Mouse (Mus musculus): ENCODE results near the gene Ltbp3.
A peak's percentile ranks its signal among the peaks of the same experiment; 100 is the strongest.

The Ltbp3 gene

GRCm38 (mm10) chr19:5723934-5724548 lies 16.7 kb upstream of the Ltbp3 start:
- DNase-seq (ENCODE audit: low spot score in 2 of 2): no peak

GRCm38 (mm10) chr19:5724549-5724941 lies 16.2 kb upstream of the Ltbp3 start:
- no peak for DNase-seq (ENCODE audit: low spot score in 2 of 2)

- DNase-seq (ENCODE audit: low spot score in 2 of 2): no peak
These were observed 15.5 kb upstream of the Ltbp3 start for GRCm38 (mm10) chr19:5725029-5725707.

GRCm38 (mm10) chr19:5725767-5726515 lies 14.8 kb upstream of the Ltbp3 start, which contains the start of gene Ehbp1l1:
Gene Ehbp1l1 (minus strand): TSS chr19:5726317.
- DNase-seq (ENCODE audit: low spot score in 2 of 2): no peak

GRCm38 (mm10) chr19:5726961-5727578 lies 13.6 kb upstream of the Ltbp3 start:
- DNase-seq (ENCODE audit: low spot score in 2 of 2): no peak

- peak; percentile 87 to 89 for DNase-seq (ENCODE audit: low spot score in 2 of 2)
These were observed 13.0 kb upstream of the Ltbp3 start for GRCm38 (mm10) chr19:5727701-5728100.

GRCm38 (mm10) chr19:5728631-5729443 lies 11.9 kb upstream of the Ltbp3 start:
- DNase-seq (ENCODE audit: low spot score in 2 of 2): peak; percentile 53 to 61

- DNase-seq (ENCODE audit: low spot score in 2 of 2): peak; percentile 78 to 79
These were observed 11.3 kb upstream of the Ltbp3 start, which contains the start of gene Fam89b for GRCm38 (mm10) chr19:5729444-5729815. Gene Fam89b (minus strand): TSS chr19:5729653.

GRCm38 (mm10) chr19:5730314-5731186 lies 10.2 kb upstream of the Ltbp3 start:
- DNase-seq (ENCODE audit: low spot score in 2 of 2): no peak

GRCm38 (mm10) chr19:5731264-5731978 lies 9.3 kb upstream of the Ltbp3 start:
- DNase-seq (ENCODE audit: low spot score in 2 of 2): peak; percentile 91 to 95

- no peak for DNase-seq (ENCODE audit: low spot score in 2 of 2)
These were observed 6.4 kb upstream of the Ltbp3 start for GRCm38 (mm10) chr19:5734325-5734724.

GRCm38 (mm10) chr19:5739446-5739845 lies 1.3 kb upstream of the Ltbp3 start:
- no peak for DNase-seq (ENCODE audit: low spot score in 2 of 2)

GRCm38 (mm10) chr19:5741641-5742240 lies 1.0 kb downstream of the Ltbp3 start:
- DNase-seq (ENCODE audit: low spot score in 2 of 2): peak; percentile 68 to 71

- no peak for DNase-seq (ENCODE audit: low spot score in 2 of 2)
These were observed 1.5 kb downstream of the Ltbp3 start for GRCm38 (mm10) chr19:5742241-5742641.

- no peak for DNase-seq (ENCODE audit: low spot score in 2 of 2)
These were observed 2.9 kb downstream of the Ltbp3 start for GRCm38 (mm10) chr19:5743576-5743975.

- DNase-seq (ENCODE audit: low spot score in 2 of 2): no peak
These were observed 5.3 kb downstream of the Ltbp3 start for GRCm38 (mm10) chr19:5745756-5746710.

- no peak for DNase-seq (ENCODE audit: low spot score in 2 of 2)
These were observed 6.2 kb downstream of the Ltbp3 start for GRCm38 (mm10) chr19:5746907-5747363.

GRCm38 (mm10) chr19:5749476-5749875 lies 8.8 kb downstream of the Ltbp3 start:
- no peak for DNase-seq (ENCODE audit: low spot score in 2 of 2)
